Mouse (Mus musculus): ENCODE data around the gene Ece1. TPM values are rescaled to one million over a fixed set of nuclear protein-coding genes. Genes with fewer than 3 reads are reported as not detected.
A peak's percentile ranks its signal among the peaks of the same experiment; 100 is the strongest.
"Not testable (repeated sequence)": the region's sequence is repeated elsewhere in the genome, so short reads cannot be mapped to it uniquely, and the experiment has no call there.

The Ece1 gene
- polyA plus RNA-seq, 1 experiment from 2014 or later: 36.7 TPM

GRCm38 (mm10) chr4:137831598-137831997, 30.4 kb upstream of the Ece1 start:
- no peak overlapping the region for H3K27ac ChIP-seq
- H3K4me1 ChIP-seq: peaks cover 8% of the 10 kb centered on the region; the same call in 1 of the 2 replicates
- peaks cover 18% of the 10 kb centered on the region; the same call in 1 of the 2 replicates for H3K27me3 ChIP-seq
- H3K9ac ChIP-seq: no peak overlapping the region
- 80% methylated on average over 11 of the region's 11 CpGs for WGBS
- no peak overlapping the region for H3K4me3 ChIP-seq
- H3K9me3 ChIP-seq: no peaks in the 10 kb centered on the region
- H3K36me3 ChIP-seq: no peaks in the 10 kb centered on the region
- ATAC-seq (ENCODE audit: insufficient number of reproducible peaks, insufficient read depth, low FRiP score, low TSS enrichment): no peak
- H3K4me2 ChIP-seq (replicated peaks): no peak overlapping the region

- ATAC-seq (ENCODE audit: insufficient number of reproducible peaks, insufficient read depth, low FRiP score, low TSS enrichment): peak; percentile 90
- H3K4me3 ChIP-seq: no peak overlapping the region
Observed at GRCm38 (mm10) chr4:137835624-137836337, 26.3 kb upstream of the Ece1 start.

DNA sequence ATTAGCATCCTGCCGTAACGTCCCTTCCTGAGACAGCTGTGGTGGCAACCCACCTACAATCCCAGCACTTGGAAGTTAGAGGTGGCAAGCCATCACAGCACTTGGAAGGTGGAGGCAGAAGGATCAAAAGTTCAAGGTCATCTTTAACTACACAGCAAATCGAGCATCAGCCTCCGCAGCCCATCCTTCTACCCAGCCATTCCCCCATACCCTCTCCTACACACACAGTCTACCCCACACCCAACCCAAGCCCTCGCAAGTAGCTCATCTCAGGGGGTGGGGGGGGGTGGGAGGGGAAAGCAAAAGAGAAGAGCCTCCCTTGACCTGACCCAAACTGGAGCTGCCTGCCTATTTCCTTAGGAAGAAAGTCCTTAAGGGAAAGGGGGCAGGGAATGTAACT, 25.3 kb upstream of the Ece1 start:
- no peaks in the 10 kb centered on the region for H3K36me3 ChIP-seq
- peaks cover 8% of the 10 kb centered on the region; the same call in 1 of the 2 replicates for H3K4me1 ChIP-seq
- H3K9ac ChIP-seq: no peak overlapping the region
- no peak overlapping the region for H3K4me2 ChIP-seq (replicated peaks)
- H3K27me3 ChIP-seq: no peaks in the 10 kb centered on the region
- no peak for ATAC-seq (ENCODE audit: insufficient number of reproducible peaks, insufficient read depth, low FRiP score, low TSS enrichment)
- 87% methylated on average over 5 of the region's 5 CpGs for WGBS
- H3K4me3 ChIP-seq: no peak overlapping the region
- no peaks in the 10 kb centered on the region for H3K9me3 ChIP-seq
- no peak overlapping the region for H3K27ac ChIP-seq

More at GRCm38 (mm10) chr4:137835624-137836337, 26.3 kb upstream of the Ece1 start:
- Histone ChIP-seq H3K27ac (no peak overlapping the region), H3K4me1 (peaks cover 8% of the 10 kb centered on the region; the same call in 1 of the 2 replicates), H3K36me3 (no peaks in the 10 kb centered on the region), H3K9me3 (no peaks in the 10 kb centered on the region), H3K4me2 (replicated peaks) (peak overlapping the region; percentile 38), H3K9ac (no peak overlapping the region), H3K27me3 (0 out of 2 replicates have a peak, but pooled peaks cover 4% of the 10 kb centered on the region)
- 10% methylated on average over 14 of the region's 14 CpGs for WGBS

DNA sequence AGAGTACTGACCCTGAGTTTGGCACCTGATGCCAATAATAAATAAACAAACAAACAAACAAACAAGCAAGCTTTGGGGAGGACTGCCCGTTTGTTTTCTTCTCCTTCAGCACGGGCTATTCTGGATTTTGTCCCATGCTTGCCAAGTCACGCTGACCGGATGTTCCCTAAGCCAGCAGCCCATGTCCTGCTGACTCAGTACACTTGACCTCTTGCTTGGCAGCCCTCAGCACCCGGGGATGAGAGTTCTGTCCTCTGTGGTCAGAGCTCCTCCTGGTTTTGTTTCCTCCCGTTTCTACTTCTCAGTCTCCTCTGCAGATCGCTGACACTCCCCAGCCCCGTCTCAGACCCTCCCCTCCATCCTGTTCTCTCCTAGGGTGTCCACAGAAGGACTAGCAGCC, 24.2 kb upstream of the Ece1 start:
- H3K36me3 ChIP-seq: no peaks in the 10 kb centered on the region
- H3K9me3 ChIP-seq: no peaks in the 10 kb centered on the region
- no peak overlapping the region for H3K4me2 ChIP-seq (replicated peaks)
- peaks cover 8% of the 10 kb centered on the region; the same call in 1 of the 2 replicates for H3K4me1 ChIP-seq
- H3K9ac ChIP-seq: no peak overlapping the region
- H3K4me3 ChIP-seq: no peak overlapping the region
- H3K27ac ChIP-seq: no peak overlapping the region
- WGBS: 80% methylated on average over 8 of the region's 8 CpGs
- no peaks in the 10 kb centered on the region for H3K27me3 ChIP-seq
- ATAC-seq (ENCODE audit: insufficient number of reproducible peaks, insufficient read depth, low FRiP score, low TSS enrichment): no peak

DNA sequence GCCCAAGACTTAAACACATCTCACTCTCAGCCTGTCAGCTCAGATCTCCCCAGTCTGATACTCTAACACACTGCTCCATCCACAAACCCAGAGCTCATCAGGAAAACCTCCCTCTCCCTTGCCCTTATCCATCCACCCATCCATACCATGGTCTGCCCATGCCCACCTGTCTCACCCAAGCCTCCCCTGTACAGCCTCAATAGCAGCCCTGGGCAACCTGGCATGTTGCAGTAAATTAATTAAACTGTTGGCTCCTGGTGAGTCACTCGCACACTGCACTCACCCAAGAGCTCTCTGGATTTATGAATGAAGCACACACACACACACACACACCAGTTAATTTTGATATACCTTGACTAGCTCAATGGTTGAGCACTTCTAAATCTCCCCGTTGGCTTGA, 23.2 kb upstream of the Ece1 start:
- WGBS: 97% methylated on average over 2 of the region's 2 CpGs

GRCm38 (mm10) chr4:137839452-137839851, 22.6 kb upstream of the Ece1 start:
- Histone ChIP-seq H3K9me3 (no peaks in the 10 kb centered on the region), H3K36me3 (no peaks in the 10 kb centered on the region), H3K4me2 (replicated peaks) (no peak overlapping the region), H3K27ac (no peak overlapping the region), H3K27me3 (no peaks in the 10 kb centered on the region), H3K4me3 (no peak overlapping the region), H3K4me1 (peaks cover 8% of the 10 kb centered on the region; the same call in 1 of the 2 replicates), H3K9ac (no peak overlapping the region)
- no peak for ATAC-seq (ENCODE audit: insufficient number of reproducible peaks, insufficient read depth, low FRiP score, low TSS enrichment)
- WGBS: 80% methylated on average over 5 of the region's 5 CpGs

More for the DNA sequence above, 23.2 kb upstream of the Ece1 start:
- Histone ChIP-seq H3K27me3 (no peaks in the 10 kb centered on the region), H3K27ac (no peak overlapping the region), H3K4me1 (peaks cover 8% of the 10 kb centered on the region; the same call in 1 of the 2 replicates), H3K4me2 (replicated peaks) (no peak overlapping the region), H3K9me3 (no peaks in the 10 kb centered on the region), H3K36me3 (no peaks in the 10 kb centered on the region), H3K4me3 (no peak overlapping the region), H3K9ac (no peak overlapping the region)
- no peak for ATAC-seq (ENCODE audit: insufficient number of reproducible peaks, insufficient read depth, low FRiP score, low TSS enrichment)

DNA sequence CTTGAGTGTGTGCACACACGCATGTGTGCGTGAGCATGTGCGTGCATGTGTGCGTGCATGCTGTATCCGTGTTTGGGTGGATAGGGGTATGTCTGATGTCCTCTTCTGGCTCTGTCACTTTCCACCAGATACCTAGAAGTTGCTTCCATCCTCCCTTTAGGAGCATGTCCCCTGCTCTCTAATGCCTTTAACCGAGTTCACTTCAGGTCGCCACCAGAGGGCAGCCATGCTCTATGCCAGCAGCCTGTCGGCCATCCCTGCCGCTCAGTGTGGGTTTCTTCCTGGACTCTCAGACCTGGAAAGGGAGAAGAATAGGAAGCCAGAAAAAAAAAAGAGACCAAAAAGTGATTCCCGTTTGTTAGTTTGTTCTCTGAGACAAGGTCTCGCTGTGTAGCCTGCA, 17.4 kb upstream of the Ece1 start:
- WGBS: 20% methylated on average over 11 of the region's 11 CpGs
- H3K4me2 ChIP-seq (replicated peaks): no peak overlapping the region
- no peaks in the 10 kb centered on the region for H3K4me1 ChIP-seq
- no peaks in the 10 kb centered on the region for H3K36me3 ChIP-seq
- no peak for ATAC-seq (ENCODE audit: insufficient number of reproducible peaks, insufficient read depth, low FRiP score, low TSS enrichment)
- no peak overlapping the region for H3K27ac ChIP-seq
- no peaks in the 10 kb centered on the region for H3K9me3 ChIP-seq
- no peak overlapping the region for H3K9ac ChIP-seq
- no peak overlapping the region for H3K4me3 ChIP-seq
- H3K27me3 ChIP-seq: no peaks in the 10 kb centered on the region

DNA sequence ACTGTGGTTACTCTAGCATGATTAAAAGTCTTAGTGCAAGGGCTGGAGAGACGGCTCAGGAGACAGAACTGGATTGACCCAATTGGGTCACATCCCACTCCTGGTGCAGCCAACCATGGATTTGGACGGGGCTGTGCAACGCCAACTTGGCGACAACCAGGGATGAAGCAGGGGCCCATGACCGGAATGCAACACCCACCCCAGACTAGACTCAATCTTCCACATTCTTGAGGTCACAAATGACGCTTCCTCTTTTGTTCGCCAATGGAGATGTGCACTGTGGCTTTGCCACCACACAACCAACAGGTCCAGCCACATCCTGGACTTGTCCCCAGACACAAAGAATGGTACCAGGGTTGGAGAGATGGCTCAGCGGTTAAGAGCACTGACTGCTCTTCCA, 14.4 kb upstream of the Ece1 start:
- not testable (repeated sequence) for H3K9me3 ChIP-seq; H3K4me2 ChIP-seq (replicated peaks); H3K27me3 ChIP-seq; H3K27ac ChIP-seq; H3K9ac ChIP-seq; H3K4me1 ChIP-seq; H3K4me3 ChIP-seq; ATAC-seq (ENCODE audit: insufficient number of reproducible peaks, insufficient read depth, low FRiP score, low TSS enrichment); H3K36me3 ChIP-seq
- WGBS: 89% methylated on average over 8 of the region's 8 CpGs

- no peak for ATAC-seq (ENCODE audit: insufficient number of reproducible peaks, insufficient read depth, low FRiP score, low TSS enrichment)
- 84% methylated on average over 6 of the region's 6 CpGs for WGBS
Observed at GRCm38 (mm10) chr4:137850161-137850560, 11.9 kb upstream of the Ece1 start.

DNA sequence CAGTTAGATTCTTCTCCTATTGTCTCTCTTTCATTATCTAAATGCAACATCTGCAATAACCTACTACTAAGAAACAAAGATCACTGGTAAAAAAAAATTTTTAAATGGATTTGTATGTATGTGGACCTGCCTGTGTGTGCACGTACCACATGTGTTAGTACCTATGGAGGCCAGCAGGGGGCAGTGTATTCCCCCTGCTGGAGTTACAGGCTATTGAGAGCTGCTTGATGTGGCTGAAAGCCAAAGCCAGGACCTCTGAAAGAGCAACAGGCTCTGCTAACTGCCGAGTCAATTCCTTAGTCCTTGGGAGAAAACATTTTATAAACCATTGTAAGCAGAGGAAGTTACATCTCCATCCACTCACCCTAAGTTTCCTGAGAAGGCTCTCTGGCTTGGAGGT, 10.6 kb upstream of the Ece1 start:
- Histone ChIP-seq H3K9ac (no peak overlapping the region), H3K4me3 (no peak overlapping the region), H3K27ac (no peak overlapping the region), H3K4me2 (replicated peaks) (no peak overlapping the region), H3K4me1 (no peaks in the 10 kb centered on the region), H3K9me3 (no peaks in the 10 kb centered on the region), H3K27me3 (no peaks in the 10 kb centered on the region), H3K36me3 (no peaks in the 10 kb centered on the region)
- ATAC-seq (ENCODE audit: insufficient number of reproducible peaks, insufficient read depth, low FRiP score, low TSS enrichment): no peak
- WGBS: 64% methylated on average over 2 of the region's 2 CpGs

More at GRCm38 (mm10) chr4:137850161-137850560, 11.9 kb upstream of the Ece1 start:
- Histone ChIP-seq H3K9ac (no peak overlapping the region), H3K9me3 (no peaks in the 10 kb centered on the region), H3K4me3 (no peak overlapping the region), H3K27me3 (no peaks in the 10 kb centered on the region), H3K4me2 (replicated peaks) (no peak overlapping the region), H3K27ac (no peak overlapping the region), H3K4me1 (no peaks in the 10 kb centered on the region), H3K36me3 (no peaks in the 10 kb centered on the region)

DNA sequence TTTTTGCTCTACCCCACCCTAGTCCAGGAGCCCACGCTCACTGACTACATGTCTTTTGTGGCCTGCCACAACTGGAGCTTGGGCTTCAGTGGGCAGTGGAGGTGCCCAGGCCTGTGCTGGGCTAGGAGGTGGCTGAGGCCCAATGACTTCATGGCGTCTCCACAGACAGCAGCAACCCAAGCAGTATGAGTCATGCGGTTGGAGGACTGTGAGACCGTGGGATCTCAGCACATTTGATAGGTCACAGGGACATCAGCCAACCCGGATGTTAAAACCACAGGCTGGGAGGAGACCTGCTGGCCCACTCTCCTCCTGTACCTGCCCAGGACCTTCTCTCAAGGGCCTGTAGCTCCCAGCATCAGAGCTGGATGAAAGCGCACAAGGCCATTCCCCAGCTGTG, 8.2 kb upstream of the Ece1 start:
- no peak overlapping the region for H3K27ac ChIP-seq
- no peak for ATAC-seq (ENCODE audit: insufficient number of reproducible peaks, insufficient read depth, low FRiP score, low TSS enrichment)
- no peak overlapping the region for H3K9ac ChIP-seq
- H3K4me3 ChIP-seq: no peak overlapping the region
- H3K36me3 ChIP-seq: no peaks in the 10 kb centered on the region
- H3K9me3 ChIP-seq: no peaks in the 10 kb centered on the region
- no peaks in the 10 kb centered on the region for H3K4me1 ChIP-seq
- no peak overlapping the region for H3K4me2 ChIP-seq (replicated peaks)
- H3K27me3 ChIP-seq: no peaks in the 10 kb centered on the region
- WGBS: 85% methylated on average over 6 of the region's 6 CpGs

DNA sequence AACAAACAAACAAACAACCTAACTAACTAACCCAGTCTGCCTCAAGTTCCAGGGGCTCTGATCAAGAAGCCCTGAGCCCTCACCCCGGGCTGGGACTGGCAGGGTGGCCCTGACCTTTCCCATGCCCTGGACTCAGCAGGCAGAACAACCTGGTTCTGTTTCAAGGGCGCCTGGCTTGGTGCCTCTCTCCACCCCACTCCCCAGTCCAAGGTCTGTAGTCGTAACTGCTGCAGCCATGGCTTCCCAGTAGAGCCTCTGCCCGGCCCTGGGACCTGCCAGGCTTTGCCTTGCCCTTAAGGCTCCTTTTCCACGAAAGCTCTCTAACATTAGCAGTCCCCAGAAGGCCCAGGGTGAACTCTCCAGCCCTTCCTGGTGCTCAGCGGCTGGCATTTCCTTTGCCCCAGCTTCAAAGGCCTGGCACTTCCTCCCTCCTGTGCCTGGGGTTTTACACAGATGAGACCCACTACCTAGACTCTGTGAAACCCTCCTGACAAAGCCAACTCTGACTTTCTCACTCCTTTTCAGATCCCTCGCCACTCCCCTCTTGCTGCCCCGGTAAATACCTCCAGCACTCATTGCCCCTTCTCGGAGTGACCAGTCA, 6.2 kb upstream of the Ece1 start:
- Histone ChIP-seq H3K9ac (no peak overlapping the region), H3K9me3 (no peaks in the 10 kb centered on the region), H3K27ac (no peak overlapping the region), H3K36me3 (no peaks in the 10 kb centered on the region), H3K4me1 (no peaks in the 10 kb centered on the region; the same call in 1 of the 2 replicates), H3K4me2 (replicated peaks) (no peak overlapping the region), H3K4me3 (no peak overlapping the region), H3K27me3 (no peaks in the 10 kb centered on the region)
- WGBS: 49% methylated on average over 9 of the region's 9 CpGs
- ATAC-seq (ENCODE audit: insufficient number of reproducible peaks, insufficient read depth, low FRiP score, low TSS enrichment): no peak
